Mouse (Mus musculus) WW6 (cell line): Measurements from ENCODE around the gene Pacsin3.

ENCODE experiments used
- DNase-seq: peaks from one replicate; pipeline ENCODE4 v3.0.0-alpha.2; 2013; ENCODE audit warnings: low read depth, low spot score

The Pacsin3 gene

GRCm38 (mm10) chr2:91302845-91303244 lies 47.1 kb downstream of the Pacsin3 start:
- no peak for DNase-seq

GRCm38 (mm10) chr2:91305926-91306325 lies 50.2 kb downstream of the Pacsin3 start:
- DNase-seq, result no peak

GRCm38 (mm10) chr2:91306589-91306988 lies 50.8 kb downstream of the Pacsin3 start:
- DNase-seq, result no peak

GRCm38 (mm10) chr2:91308680-91309079 lies 52.9 kb downstream of the Pacsin3 start:
- no peak for DNase-seq

GRCm38 (mm10) chr2:91309546-91309945 lies 53.8 kb downstream of the Pacsin3 start:
- no peak for DNase-seq

- DNase-seq, result no peak
Observed at GRCm38 (mm10) chr2:91312578-91313311, 57.0 kb downstream of the Pacsin3 start.

- DNase-seq, result no peak
Observed at GRCm38 (mm10) chr2:91314184-91314583, 58.4 kb downstream of the Pacsin3 start.
